Mouse (Mus musculus): Measurements from ENCODE around the gene Naa16. TPM values are rescaled to one million over a fixed set of nuclear protein-coding genes. Genes with fewer than 3 reads are reported as not detected.

The Naa16 gene
- polyA plus RNA-seq, 1 experiment from 2014 or later = 22.9 TPM

DNA sequence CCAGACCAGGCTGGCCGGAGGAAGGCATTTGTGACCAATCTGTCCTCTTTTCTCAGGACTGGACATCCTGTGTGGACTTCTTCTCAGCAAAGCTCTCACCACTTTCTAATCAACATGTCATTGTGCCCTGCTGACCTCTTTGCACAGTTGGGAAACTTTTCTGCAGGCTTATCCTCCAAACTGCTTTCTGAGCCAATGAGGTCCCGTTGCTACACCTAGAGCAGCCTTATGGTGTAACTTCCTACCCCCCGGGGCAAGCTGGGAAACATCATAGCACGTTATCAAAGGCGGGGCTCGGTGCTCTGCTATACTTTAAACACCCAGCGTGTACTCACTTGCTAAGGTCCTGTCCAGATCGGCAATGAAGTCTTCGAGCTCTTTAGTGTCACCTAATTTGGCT, 100.7 kb downstream of the Naa16 start:
- Histone ChIP-seq H3K36me3 (ENCODE audit: control insufficient read depth, insufficient read depth, low read length) (0 out of 2 replicates have a peak, but pooled peaks cover 9% of the 10 kb centered on the region), H3K9ac (ENCODE audit: low read length) (no peak overlapping the region), H3K4me2 (ENCODE audit: low read length) (no peak overlapping the region), H3K27me3 (replicated peaks; ENCODE audit: control insufficient read depth, insufficient read depth, low read length) (no peaks in the 10 kb centered on the region), H3K4me3 (ENCODE audit: low read depth, low read length) (no peak overlapping the region), H3K27ac (ENCODE audit: low read depth, low read length) (no peak overlapping the region; the same call in 1 of the 2 replicates), H3K9me3 (replicated peaks; ENCODE audit: control insufficient read depth, low read length) (no peaks in the 10 kb centered on the region), H3K4me1 (ENCODE audit: control insufficient read depth, insufficient read depth, low read length) (peaks cover 14% of the 10 kb centered on the region)
- ATAC-seq (no peak), DNase-seq (ENCODE audit: low spot score) (no peak)
- WGBS = 35% methylated on average over 9 of the region's 9 CpGs

DNA sequence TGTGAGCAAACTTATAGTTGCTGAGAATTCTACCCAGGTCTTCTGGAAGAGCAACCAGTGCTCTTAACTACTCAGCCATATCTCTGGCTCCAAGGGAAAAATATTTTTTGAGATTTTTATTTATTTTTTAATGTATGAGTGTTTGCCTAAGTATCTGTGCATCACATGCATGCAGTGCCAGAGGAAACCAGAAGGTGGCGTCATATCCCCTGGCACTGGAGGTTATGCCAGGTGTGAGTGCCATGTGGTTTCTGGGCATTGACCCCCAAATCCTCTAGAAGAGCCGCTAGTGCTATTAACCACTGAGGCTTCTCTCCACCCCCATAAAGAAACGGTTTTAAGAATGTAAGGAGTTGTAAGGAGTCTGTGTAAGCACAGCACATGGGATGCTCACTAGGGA, 102.3 kb downstream of the Naa16 start:
- 71% methylated on average over 3 of the region's 3 CpGs for WGBS
- Histone ChIP-seq H3K4me3 (ENCODE audit: low read depth, low read length) (no peak overlapping the region), H3K4me1 (ENCODE audit: control insufficient read depth, insufficient read depth, low read length) (peaks cover 14% of the 10 kb centered on the region), H3K27ac (ENCODE audit: low read depth, low read length) (no peak overlapping the region), H3K36me3 (ENCODE audit: control insufficient read depth, insufficient read depth, low read length) (0 out of 2 replicates have a peak, but pooled peaks cover 9% of the 10 kb centered on the region), H3K27me3 (replicated peaks; ENCODE audit: control insufficient read depth, insufficient read depth, low read length) (no peaks in the 10 kb centered on the region), H3K4me2 (ENCODE audit: low read length) (no peak overlapping the region), H3K9me3 (replicated peaks; ENCODE audit: control insufficient read depth, low read length) (no peaks in the 10 kb centered on the region), H3K9ac (ENCODE audit: low read length) (no peak overlapping the region)
- ATAC-seq = no peak
- DNase-seq (ENCODE audit: low spot score) = no peak

GRCm38 (mm10) chr14:79287251-79287863, 103.2 kb downstream of the Naa16 start:
- H3K27me3 ChIP-seq (replicated peaks; ENCODE audit: control insufficient read depth, insufficient read depth, low read length) = no peaks in the 10 kb centered on the region
- WGBS = 92% methylated on average over 7 of the region's 7 CpGs
- no peak overlapping the region for H3K9ac ChIP-seq (ENCODE audit: low read length)
- no peak overlapping the region for H3K4me2 ChIP-seq (ENCODE audit: low read length)
- H3K4me1 ChIP-seq (ENCODE audit: control insufficient read depth, insufficient read depth, low read length) = peaks cover 14% of the 10 kb centered on the region
- no peak for DNase-seq (ENCODE audit: low spot score)
- H3K9me3 ChIP-seq (replicated peaks; ENCODE audit: control insufficient read depth, low read length) = no peaks in the 10 kb centered on the region
- H3K4me3 ChIP-seq (ENCODE audit: low read depth, low read length) = no peak overlapping the region
- H3K27ac ChIP-seq (ENCODE audit: low read depth, low read length) = no peak overlapping the region
- no peak for ATAC-seq
- 0 out of 2 replicates have a peak, but pooled peaks cover 9% of the 10 kb centered on the region for H3K36me3 ChIP-seq (ENCODE audit: control insufficient read depth, insufficient read depth, low read length)

- Histone ChIP-seq H3K4me1 (ENCODE audit: control insufficient read depth, insufficient read depth, low read length) (peaks cover 7% of the 10 kb centered on the region; the same call in 1 of the 2 replicates), H3K27me3 (replicated peaks; ENCODE audit: control insufficient read depth, insufficient read depth, low read length) (no peaks in the 10 kb centered on the region), H3K4me2 (ENCODE audit: low read length) (no peak overlapping the region), H3K9me3 (replicated peaks; ENCODE audit: control insufficient read depth, low read length) (no peaks in the 10 kb centered on the region), H3K27ac (ENCODE audit: low read depth, low read length) (no peak overlapping the region), H3K4me3 (ENCODE audit: low read depth, low read length) (no peak overlapping the region), H3K9ac (ENCODE audit: low read length) (no peak overlapping the region), H3K36me3 (ENCODE audit: control insufficient read depth, insufficient read depth, low read length) (0 out of 2 replicates have a peak, but pooled peaks cover 9% of the 10 kb centered on the region)
- no peak for ATAC-seq
- no peak for DNase-seq (ENCODE audit: low spot score)
- WGBS = over 99% methylated on average over 5 of the region's 5 CpGs
Observed at GRCm38 (mm10) chr14:79285549-79285948, 105.0 kb downstream of the Naa16 start.

DNA sequence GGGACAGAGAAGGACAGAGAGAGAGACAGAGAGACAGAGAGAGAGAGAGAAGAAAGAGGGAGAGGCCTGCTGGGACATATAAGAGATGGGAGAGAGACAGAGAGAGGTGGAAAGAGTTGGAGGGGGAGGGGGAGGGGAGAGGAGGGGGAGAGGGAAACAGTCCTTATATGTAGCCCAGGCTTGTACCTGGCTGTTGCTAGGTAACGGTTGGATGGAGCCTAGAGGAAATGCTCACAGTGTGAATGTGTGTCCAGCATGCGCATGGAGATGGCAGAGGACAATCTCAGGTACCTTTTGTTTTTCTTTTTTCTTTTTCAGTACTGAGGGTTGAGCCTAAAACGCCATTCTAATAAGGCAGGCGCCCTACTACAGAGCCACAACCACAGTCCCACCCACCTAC, 106.0 kb downstream of the Naa16 start:
- Histone ChIP-seq H3K36me3 (ENCODE audit: control insufficient read depth, insufficient read depth, low read length) (0 out of 2 replicates have a peak, but pooled peaks cover 3% of the 10 kb centered on the region), H3K9ac (ENCODE audit: low read length) (no peak overlapping the region), H3K9me3 (replicated peaks; ENCODE audit: control insufficient read depth, low read length) (no peaks in the 10 kb centered on the region), H3K4me2 (ENCODE audit: low read length) (no peak overlapping the region), H3K4me3 (ENCODE audit: low read depth, low read length) (no peak overlapping the region), H3K4me1 (ENCODE audit: control insufficient read depth, insufficient read depth, low read length) (no peaks in the 10 kb centered on the region), H3K27me3 (replicated peaks; ENCODE audit: control insufficient read depth, insufficient read depth, low read length) (no peaks in the 10 kb centered on the region), H3K27ac (ENCODE audit: low read depth, low read length) (no peak overlapping the region)
- ATAC-seq (no peak), DNase-seq (ENCODE audit: low spot score) (no peak)
- WGBS = 88% methylated on average over 4 of the region's 4 CpGs

GRCm38 (mm10) chr14:79283952-79284351, 106.6 kb downstream of the Naa16 start:
- Histone ChIP-seq H3K36me3 (ENCODE audit: control insufficient read depth, insufficient read depth, low read length) (0 out of 2 replicates have a peak, but pooled peaks cover 3% of the 10 kb centered on the region), H3K4me2 (ENCODE audit: low read length) (no peak overlapping the region), H3K9ac (ENCODE audit: low read length) (no peak overlapping the region), H3K4me3 (ENCODE audit: low read depth, low read length) (no peak overlapping the region), H3K27ac (ENCODE audit: low read depth, low read length) (no peak overlapping the region), H3K9me3 (replicated peaks; ENCODE audit: control insufficient read depth, low read length) (no peaks in the 10 kb centered on the region), H3K27me3 (replicated peaks; ENCODE audit: control insufficient read depth, insufficient read depth, low read length) (no peaks in the 10 kb centered on the region), H3K4me1 (ENCODE audit: control insufficient read depth, insufficient read depth, low read length) (no peaks in the 10 kb centered on the region)
- DNase-seq (ENCODE audit: low spot score) = no peak
- WGBS = 91% methylated on average over 7 of the region's 7 CpGs
- no peak for ATAC-seq

- WGBS = 93% methylated on average over 9 of the region's 9 CpGs
- H3K4me3 ChIP-seq (ENCODE audit: low read depth, low read length) = no peak overlapping the region
- H3K4me1 ChIP-seq (ENCODE audit: control insufficient read depth, insufficient read depth, low read length) = no peaks in the 10 kb centered on the region
- H3K36me3 ChIP-seq (ENCODE audit: control insufficient read depth, insufficient read depth, low read length) = no peaks in the 10 kb centered on the region
- no peak overlapping the region for H3K4me2 ChIP-seq (ENCODE audit: low read length)
- H3K9me3 ChIP-seq (replicated peaks; ENCODE audit: control insufficient read depth, low read length) = no peaks in the 10 kb centered on the region
- DNase-seq (ENCODE audit: low spot score) (no peak), ATAC-seq (no peak)
- H3K27ac ChIP-seq (ENCODE audit: low read depth, low read length) = no peak overlapping the region
- no peak overlapping the region for H3K9ac ChIP-seq (ENCODE audit: low read length)
- no peaks in the 10 kb centered on the region for H3K27me3 ChIP-seq (replicated peaks; ENCODE audit: control insufficient read depth, insufficient read depth, low read length)
Observed at GRCm38 (mm10) chr14:79281894-79282553, 108.6 kb downstream of the Naa16 start.

DNA sequence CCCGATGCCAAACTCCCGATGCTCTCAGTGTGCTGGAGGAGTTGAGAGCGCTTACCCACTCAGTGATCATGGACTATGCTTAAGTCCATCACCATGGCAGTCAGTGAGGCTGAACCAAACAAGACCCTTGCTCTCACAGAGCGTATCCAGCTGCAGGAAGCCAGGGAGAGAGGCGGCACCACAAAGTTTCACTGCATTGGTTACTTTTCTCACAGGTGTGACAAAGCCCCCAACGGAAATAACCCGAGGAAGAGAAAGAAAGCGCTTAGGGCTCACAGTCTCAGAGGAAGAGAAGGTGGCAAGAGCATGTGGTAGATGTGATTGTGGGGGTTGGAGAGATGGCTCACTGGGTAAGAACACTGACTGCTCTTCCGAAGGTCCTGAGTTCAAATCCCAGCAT, 110.1 kb downstream of the Naa16 start:
- H3K9me3 ChIP-seq (replicated peaks; ENCODE audit: control insufficient read depth, low read length) = no peaks in the 10 kb centered on the region
- DNase-seq (ENCODE audit: low spot score) = no peak
- H3K4me3 ChIP-seq (ENCODE audit: low read depth, low read length) = no peak overlapping the region
- no peaks in the 10 kb centered on the region for H3K4me1 ChIP-seq (ENCODE audit: control insufficient read depth, insufficient read depth, low read length)
- H3K27me3 ChIP-seq (replicated peaks; ENCODE audit: control insufficient read depth, insufficient read depth, low read length) = no peaks in the 10 kb centered on the region
- H3K9ac ChIP-seq (ENCODE audit: low read length) = no peak overlapping the region
- H3K36me3 ChIP-seq (ENCODE audit: control insufficient read depth, insufficient read depth, low read length) = no peaks in the 10 kb centered on the region
- ATAC-seq = no peak
- no peak overlapping the region for H3K27ac ChIP-seq (ENCODE audit: low read depth, low read length)
- H3K4me2 ChIP-seq (ENCODE audit: low read length) = no peak overlapping the region
- 92% methylated on average over 9 of the region's 9 CpGs for WGBS

DNA sequence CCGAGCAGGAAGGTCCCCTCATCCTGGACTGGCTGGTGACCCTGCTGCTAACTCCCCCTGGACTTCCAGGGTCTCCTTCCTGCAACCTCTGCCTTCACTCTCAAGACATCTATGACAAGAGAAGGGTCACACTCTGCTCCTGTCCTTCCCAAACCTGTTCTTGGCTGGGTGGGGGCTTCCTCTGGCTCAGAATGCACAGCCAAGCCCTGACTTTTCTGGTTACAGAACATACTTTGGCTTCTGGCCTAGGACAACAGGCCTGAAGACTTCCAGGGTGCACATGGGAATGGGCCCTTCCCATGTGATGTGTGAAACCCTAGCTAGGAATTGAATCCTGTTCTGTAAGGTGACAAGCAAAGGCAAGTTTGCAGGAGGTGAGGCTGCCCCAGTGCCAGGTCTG, 111.1 kb downstream of the Naa16 start:
- ATAC-seq = no peak
- H3K9ac ChIP-seq (ENCODE audit: low read length) = no peak overlapping the region
- WGBS = 69% methylated on average over 1 of the region's 1 CpGs
- H3K4me1 ChIP-seq (ENCODE audit: control insufficient read depth, insufficient read depth, low read length) = no peaks in the 10 kb centered on the region
- DNase-seq (ENCODE audit: low spot score) = no peak
- no peaks in the 10 kb centered on the region for H3K27me3 ChIP-seq (replicated peaks; ENCODE audit: control insufficient read depth, insufficient read depth, low read length)
- H3K4me3 ChIP-seq (ENCODE audit: low read depth, low read length) = no peak overlapping the region
- no peak overlapping the region for H3K4me2 ChIP-seq (ENCODE audit: low read length)
- no peaks in the 10 kb centered on the region for H3K36me3 ChIP-seq (ENCODE audit: control insufficient read depth, insufficient read depth, low read length)
- no peak overlapping the region for H3K27ac ChIP-seq (ENCODE audit: low read depth, low read length)
- no peaks in the 10 kb centered on the region for H3K9me3 ChIP-seq (replicated peaks; ENCODE audit: control insufficient read depth, low read length)
